Mouse (Mus musculus): ENCODE results near the gene Wnt4.

Gene Wnt4

GRCm38 (mm10) chr4:137281273-137281672, 4.0 kb downstream of the Wnt4 start:
- no peak for DNase-seq

GRCm38 (mm10) chr4:137282122-137282521, 4.8 kb downstream of the Wnt4 start:
- no peak for DNase-seq

- DNase-seq, result no peak
These were observed 5.5 kb downstream of the Wnt4 start for GRCm38 (mm10) chr4:137282584-137283406.

- no peak for DNase-seq
These were observed 6.1 kb downstream of the Wnt4 start for GRCm38 (mm10) chr4:137283407-137283732.

GRCm38 (mm10) chr4:137285876-137286661, 8.8 kb downstream of the Wnt4 start:
- no peak for DNase-seq

GRCm38 (mm10) chr4:137286662-137286953, 9.3 kb downstream of the Wnt4 start:
- DNase-seq, result no peak

- DNase-seq, result no peak
These were observed 9.9 kb downstream of the Wnt4 start for GRCm38 (mm10) chr4:137287206-137287605.

- peak; percentile 34 for DNase-seq
These were observed 10.5 kb downstream of the Wnt4 start for GRCm38 (mm10) chr4:137287818-137288217.

GRCm38 (mm10) chr4:137289701-137290100, 12.4 kb downstream of the Wnt4 start:
- no peak for DNase-seq

- no peak for DNase-seq
These were observed 13.0 kb downstream of the Wnt4 start for GRCm38 (mm10) chr4:137290250-137290649.

GRCm38 (mm10) chr4:137292625-137293024, 15.3 kb downstream of the Wnt4 start:
- no peak for DNase-seq

GRCm38 (mm10) chr4:137294032-137294431, 16.7 kb downstream of the Wnt4 start:
- no peak for DNase-seq

- no peak for DNase-seq
These were observed 17.2 kb downstream of the Wnt4 start for GRCm38 (mm10) chr4:137294474-137294873.

GRCm38 (mm10) chr4:137294951-137295350, 17.7 kb downstream of the Wnt4 start:
- DNase-seq, result no peak

- no peak for DNase-seq
These were observed 20.3 kb downstream of the Wnt4 start for GRCm38 (mm10) chr4:137297611-137298010.

GRCm38 (mm10) chr4:137298406-137298805, 21.1 kb downstream of the Wnt4 start:
- no peak for DNase-seq

- no peak for DNase-seq
These were observed 22.9 kb downstream of the Wnt4 start for GRCm38 (mm10) chr4:137300227-137300626.

GRCm38 (mm10) chr4:137301635-137302034, 24.3 kb downstream of the Wnt4 start:
- DNase-seq, result no peak

GRCm38 (mm10) chr4:137304106-137304505, 26.8 kb downstream of the Wnt4 start:
- no peak for DNase-seq

GRCm38 (mm10) chr4:137305066-137305465, 27.8 kb downstream of the Wnt4 start:
- DNase-seq, result no peak

GRCm38 (mm10) chr4:137305831-137306576, 28.7 kb downstream of the Wnt4 start:
- peak; percentile 25 for DNase-seq

GRCm38 (mm10) chr4:137306577-137306888, 29.2 kb downstream of the Wnt4 start:
- DNase-seq, result no peak

GRCm38 (mm10) chr4:137306991-137307706, 29.9 kb downstream of the Wnt4 start:
- peak; percentile 40 for DNase-seq
